Mouse (Mus musculus): Measurements from ENCODE around the gene Prkca.

- TF ChIP-seq POLR2A (IDR thresholded peaks at IDR 0.05; ENCODE audit: extremely low read depth, insufficient read depth, low read length) (no peak), CTCF (IDR thresholded peaks at IDR 0.05; ENCODE audit: extremely low read depth, insufficient read depth, low read length) (peak; percentile 18; the same call in 1 of the 2 replicates)
Observed at GRCm38 (mm10) chr11:108072606-108073243, 271.0 kb downstream of the Prkca start.
